In genomic region chr5:143656708-143657245, GRCm38 (mm10) we compare ENCODE assay signal across 8 mouse cellular contexts. TPM values are rescaled to one million over a fixed set of nuclear protein-coding genes. Genes with fewer than 3 reads are reported as not detected.
A peak's percentile ranks its signal among the peaks of the same experiment; 100 is the strongest.
DNase-seq lines count a peak whose midpoint lies in the region; ATAC-seq and TF ChIP-seq lines count a peak whose summit lies in the region.

No protein-coding gene starts in this region.

- no peak overlapping the region for H3K4me3 ChIP-seq in lung, embryonic 16.5 days (ENCODE audit: low read length)
- no peak overlapping the region for H3K4me3 ChIP-seq in lung, adult 2 months (replicated peaks; ENCODE audit: extremely low read depth, low read depth, low read length)
- no peak overlapping the region for H3K4me3 ChIP-seq in small intestine, adult 2 months (ENCODE audit: low read depth, low read length)

- no peak; the same call in 1 of the 2 replicates for ATAC-seq in lung, embryonic 16.5 days (ENCODE audit: low read depth)

- no peaks in the 10 kb centered on the region for H3K9me3 ChIP-seq in lung, embryonic 16.5 days (ENCODE audit: control insufficient read depth, low read length)

- peak; percentile 86 for DNase-seq in heart, adult 11 months
- no peak for DNase-seq in heart, postnatal 14 days
- DNase-seq in lung, adult 2 months, result no peak
- peak; percentile 89 for DNase-seq in forelimb bud, embryonic 11.5 days (ENCODE audit: low read depth, low spot score)
- no peak for DNase-seq in layer of hippocampus, adult 9-10 months (ENCODE audit: low spot score)
- no peak for DNase-seq in cerebellum, postnatal 36 days

- TF ChIP-seq CTCF in lung, adult 2 months (IDR thresholded peaks at IDR 0.05; ENCODE audit: insufficient read depth, low read length), result no peak
- no peak for TF ChIP-seq CTCF in small intestine, adult 2 months (IDR thresholded peaks at IDR 0.05; ENCODE audit: extremely low read depth, insufficient read length, insufficient replicate concordance, low read depth, low read length)

- TF ChIP-seq POLR2A in lung, adult 2 months (IDR thresholded peaks at IDR 0.05; ENCODE audit: borderline replicate concordance, extremely low read depth, low read depth, low read length), result no peak
- no peak for TF ChIP-seq POLR2A in small intestine, adult 2 months (IDR thresholded peaks at IDR 0.05; ENCODE audit: low read depth, low read length)

- H3K4me1 ChIP-seq in lung, embryonic 16.5 days (replicated peaks; ENCODE audit: control insufficient read depth, insufficient read depth, low read length), result peaks cover 53% of the 10 kb centered on the region
- H3K4me1 ChIP-seq in lung, adult 2 months (ENCODE audit: control insufficient read depth, insufficient read depth, low read length), result peaks cover 52% of the 10 kb centered on the region
- H3K4me1 ChIP-seq in small intestine, adult 2 months (ENCODE audit: control insufficient read depth, insufficient read depth, insufficient read length, low read length), result peaks cover 8% of the 10 kb centered on the region; the same call in 1 of the 2 replicates

- WGBS in lung, embryonic 16.5 days, result 42% methylated on average over 2 of the region's 2 CpGs
- 32% methylated on average over 2 of the region's 2 CpGs for WGBS in lung, adult 2 months
- WGBS in small intestine, adult 2 months, result 66% methylated on average over 2 of the region's 2 CpGs

- peak overlapping the region; percentile 52; the same call in 1 of the 2 replicates for H3K27ac ChIP-seq in lung, embryonic 16.5 days (ENCODE audit: low read length)
- H3K27ac ChIP-seq in small intestine, adult 2 months (ENCODE audit: insufficient read depth, low read depth, low read length), result peak overlapping the region; percentile 13; the same call in 1 of the 2 replicates

- H3K36me3 ChIP-seq in lung, embryonic 16.5 days (ENCODE audit: control insufficient read depth, insufficient read depth, low read length), result no peaks in the 10 kb centered on the region
- no peaks in the 10 kb centered on the region for H3K36me3 ChIP-seq in small intestine, adult 2 months (ENCODE audit: control insufficient read depth, insufficient read depth, low read length)

- H3K9ac ChIP-seq in lung, embryonic 16.5 days (ENCODE audit: low read length), result no peak overlapping the region

- intact Hi-C loops in heart, postnatal 14 days (cut with DNase I), result no loop called here

- H3K4me2 ChIP-seq in lung, embryonic 16.5 days (ENCODE audit: low read depth, low read length), result no peak overlapping the region

- H3K27me3 ChIP-seq in lung, embryonic 16.5 days (ENCODE audit: control insufficient read depth, insufficient read depth, low read depth, low read length), result no peaks in the 10 kb centered on the region
- no peaks in the 10 kb centered on the region for H3K27me3 ChIP-seq in small intestine, adult 2 months (ENCODE audit: control insufficient read depth, insufficient read depth, low read length)

RNA-seq across cellular contexts. Expression of gene Cyth3, which starts 34.5 kb away (rescaled TPM):
- total RNA-seq in heart, postnatal 14 days (2021), result 10 to 100 TPM; 62.2 to 66.8 TPM
- polyA plus RNA-seq in lung, embryonic 16.5 days (2015; fragmentation: Nextera tagmentation; extraction: Ambion mirVana), result 61.5 and 65.7 TPM in 2 replicates
- polyA plus RNA-seq in lung, adult 2 months (2012; rRNA removed), result 123 and 152 TPM in 2 replicates
- polyA plus RNA-seq in small intestine, adult 2 months (2012; rRNA removed), result 6.4 and 10.3 TPM in 2 replicates

Comparison
In these comparisons a context has a peak if more than half of its experiments do, and no peak if none do; other contexts are left out.
1. DNase-seq: peak in heart, adult 11 months (single experiment) and forelimb bud, embryonic 11.5 days (single experiment); none in heart, postnatal 14 days (0 of 2), lung, adult 2 months (single experiment), layer of hippocampus, adult 9-10 months (single experiment) and cerebellum, postnatal 36 days (0 of 2).